Mouse (Mus musculus): ENCODE measurements at regions not wholly inside any gene's neighbourhood (a gene's known extent, or its start where the extent isn't known, plus 50 kb on each side); places are given as distances from the start of the nearest gene placed in this dataset.

- WGBS = 58% methylated on average over 2 of the region's 2 CpGs
- Histone ChIP-seq H3K27me3 (replicated peaks; ENCODE audit: control insufficient read depth, insufficient read depth, low read length) (no peaks in the 10 kb centered on the region), H3K36me3 (ENCODE audit: control insufficient read depth, insufficient read depth, low read length) (no peaks in the 10 kb centered on the region), H3K4me1 (ENCODE audit: control insufficient read depth, insufficient read depth, low read length) (no peaks in the 10 kb centered on the region), H3K4me3 (ENCODE audit: insufficient read depth, low read depth, low read length) (no peak overlapping the region), H3K27ac (ENCODE audit: insufficient read depth, low read depth, low read length) (no peak overlapping the region)
- TF ChIP-seq CTCF (conservative IDR thresholded peaks at IDR 0.05; ENCODE audit: insufficient read depth, insufficient read length, low read depth, low read length) (no peak), POLR2A (IDR thresholded peaks at IDR 0.05; ENCODE audit: low read depth, low read length) (no peak)
- DNase-seq = no peak
These were observed 251.0 kb downstream of the Cxxc4 start for GRCm38 (mm10) chr3:134487280-134487679.

DNA sequence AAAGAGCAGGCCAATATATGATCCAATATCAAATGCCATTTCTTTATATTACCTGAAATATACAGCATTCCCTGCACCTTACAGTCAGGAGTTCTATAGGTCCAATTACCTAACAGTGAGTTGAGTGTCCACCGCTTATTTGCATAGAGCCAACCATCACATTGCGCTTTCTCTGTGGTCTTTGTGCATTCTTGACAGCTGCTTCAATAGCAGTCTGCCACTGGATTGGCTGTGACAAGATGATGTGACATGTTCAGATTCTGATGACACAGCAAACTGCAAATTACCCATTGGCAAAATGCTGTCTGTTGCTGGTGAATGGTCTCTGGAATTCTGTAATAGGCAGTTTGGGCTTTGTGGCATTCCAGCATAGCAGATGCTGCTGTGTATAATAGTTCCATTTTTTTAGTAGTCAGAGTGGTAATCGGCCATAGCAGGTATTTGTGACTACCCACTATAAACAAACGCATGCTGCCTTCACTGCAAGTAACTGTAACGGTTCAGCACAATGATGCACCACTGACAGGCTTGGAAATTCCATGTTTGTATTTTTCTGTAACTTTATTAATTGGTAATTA lies 253.8 kb downstream of the Cxxc4 start:
- TF ChIP-seq CTCF (conservative IDR thresholded peaks at IDR 0.05; ENCODE audit: insufficient read depth, insufficient read length, low read depth, low read length) (no peak), POLR2A (IDR thresholded peaks at IDR 0.05; ENCODE audit: low read depth, low read length) (no peak)
- WGBS = 92% methylated on average over 5 of the region's 5 CpGs
- Histone ChIP-seq H3K4me1 (ENCODE audit: control insufficient read depth, insufficient read depth, low read length) (no peaks in the 10 kb centered on the region), H3K27ac (ENCODE audit: insufficient read depth, low read depth, low read length) (no peak overlapping the region), H3K4me3 (ENCODE audit: insufficient read depth, low read depth, low read length) (no peak overlapping the region), H3K36me3 (ENCODE audit: control insufficient read depth, insufficient read depth, low read length) (no peaks in the 10 kb centered on the region), H3K27me3 (replicated peaks; ENCODE audit: control insufficient read depth, insufficient read depth, low read length) (no peaks in the 10 kb centered on the region)
- no peak for DNase-seq

- DNase-seq = no peak
- no peak for TF ChIP-seq CTCF (conservative IDR thresholded peaks at IDR 0.05; ENCODE audit: insufficient read depth, insufficient read length, low read depth, low read length)
- TF ChIP-seq POLR2A (IDR thresholded peaks at IDR 0.05; ENCODE audit: low read depth, low read length) = no peak
- Histone ChIP-seq H3K4me1 (ENCODE audit: control insufficient read depth, insufficient read depth, low read length) (no peaks in the 10 kb centered on the region), H3K36me3 (ENCODE audit: control insufficient read depth, insufficient read depth, low read length) (no peaks in the 10 kb centered on the region), H3K27me3 (replicated peaks; ENCODE audit: control insufficient read depth, insufficient read depth, low read length) (no peaks in the 10 kb centered on the region), H3K27ac (ENCODE audit: insufficient read depth, low read depth, low read length) (no peak overlapping the region), H3K4me3 (ENCODE audit: insufficient read depth, low read depth, low read length) (no peak overlapping the region)
- 75% methylated on average over 6 of the region's 6 CpGs for WGBS
These were observed 273.4 kb downstream of the Cxxc4 start for GRCm38 (mm10) chr3:134509702-134510101.

- Histone ChIP-seq H3K36me3 (ENCODE audit: control insufficient read depth, insufficient read depth, low read length) (no peaks in the 10 kb centered on the region), H3K4me1 (ENCODE audit: control insufficient read depth, insufficient read depth, low read length) (no peaks in the 10 kb centered on the region), H3K27ac (ENCODE audit: insufficient read depth, low read depth, low read length) (no peak overlapping the region), H3K27me3 (replicated peaks; ENCODE audit: control insufficient read depth, insufficient read depth, low read length) (no peaks in the 10 kb centered on the region), H3K4me3 (ENCODE audit: insufficient read depth, low read depth, low read length) (no peak overlapping the region)
- TF ChIP-seq POLR2A (IDR thresholded peaks at IDR 0.05; ENCODE audit: low read depth, low read length) = no peak
- TF ChIP-seq CTCF (conservative IDR thresholded peaks at IDR 0.05; ENCODE audit: insufficient read depth, insufficient read length, low read depth, low read length) = no peak
- 82% methylated on average over 5 of the region's 5 CpGs for WGBS
- no peak for DNase-seq
These were observed 289.5 kb downstream of the Cxxc4 start for GRCm38 (mm10) chr3:134525795-134526194.

DNA sequence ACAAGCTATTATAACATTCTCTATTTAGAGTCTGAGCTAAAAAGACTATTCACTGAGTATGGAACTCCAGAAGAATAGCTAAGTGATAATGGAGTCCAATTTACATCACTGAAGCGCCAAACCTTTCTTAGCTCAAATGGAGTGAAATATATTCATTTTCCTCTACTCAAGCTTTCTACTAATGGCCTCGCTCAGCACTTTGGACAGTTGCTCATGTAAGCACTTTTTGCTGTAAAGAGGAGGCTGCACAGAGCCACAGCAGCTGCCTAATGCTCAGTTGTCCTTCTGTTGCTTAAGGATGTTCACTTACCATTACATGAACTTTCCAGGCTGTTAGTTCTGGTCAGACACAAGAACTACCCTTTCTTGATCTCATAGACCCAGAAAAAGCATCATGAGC lies 268.7 kb upstream of the Tacr3 start:
- H3K4me3 ChIP-seq (ENCODE audit: insufficient read depth, low read depth, low read length) = no peak overlapping the region
- no peaks in the 10 kb centered on the region for H3K36me3 ChIP-seq (ENCODE audit: control insufficient read depth, insufficient read depth, low read length)
- no peak for TF ChIP-seq CTCF (conservative IDR thresholded peaks at IDR 0.05; ENCODE audit: insufficient read depth, insufficient read length, low read depth, low read length)
- no peak for TF ChIP-seq POLR2A (IDR thresholded peaks at IDR 0.05; ENCODE audit: low read depth, low read length)
- DNase-seq = no peak
- WGBS = 80% methylated on average over 2 of the region's 2 CpGs
- no peaks in the 10 kb centered on the region for H3K27me3 ChIP-seq (replicated peaks; ENCODE audit: control insufficient read depth, insufficient read depth, low read length)
- H3K27ac ChIP-seq (ENCODE audit: insufficient read depth, low read depth, low read length) = no peak overlapping the region
- H3K4me1 ChIP-seq (ENCODE audit: control insufficient read depth, insufficient read depth, low read length) = no peaks in the 10 kb centered on the region

- no peak overlapping the region for H3K27ac ChIP-seq (ENCODE audit: insufficient read depth, low read depth, low read length)
- no peaks in the 10 kb centered on the region for H3K4me1 ChIP-seq (ENCODE audit: control insufficient read depth, insufficient read depth, low read length)
- H3K27me3 ChIP-seq (replicated peaks; ENCODE audit: control insufficient read depth, insufficient read depth, low read length) = no peaks in the 10 kb centered on the region
- TF ChIP-seq CTCF (conservative IDR thresholded peaks at IDR 0.05; ENCODE audit: insufficient read depth, insufficient read length, low read depth, low read length) = no peak
- no peak for TF ChIP-seq POLR2A (IDR thresholded peaks at IDR 0.05; ENCODE audit: low read depth, low read length)
- no peak for DNase-seq
- H3K36me3 ChIP-seq (ENCODE audit: control insufficient read depth, insufficient read depth, low read length) = no peaks in the 10 kb centered on the region
- no peak overlapping the region for H3K4me3 ChIP-seq (ENCODE audit: insufficient read depth, low read depth, low read length)
- 90% methylated on average over 3 of the region's 3 CpGs for WGBS
These were observed 250.0 kb upstream of the Tacr3 start for GRCm38 (mm10) chr3:134578759-134579158.

GRCm38 (mm10) chr3:134588630-134589029 lies 240.2 kb upstream of the Tacr3 start:
- Histone ChIP-seq H3K4me1 (ENCODE audit: control insufficient read depth, insufficient read depth, low read length) (no peaks in the 10 kb centered on the region), H3K27ac (ENCODE audit: insufficient read depth, low read depth, low read length) (no peak overlapping the region), H3K36me3 (ENCODE audit: control insufficient read depth, insufficient read depth, low read length) (no peaks in the 10 kb centered on the region), H3K4me3 (ENCODE audit: insufficient read depth, low read depth, low read length) (no peak overlapping the region), H3K27me3 (replicated peaks; ENCODE audit: control insufficient read depth, insufficient read depth, low read length) (no peaks in the 10 kb centered on the region)
- WGBS = 21% methylated on average over 2 of the region's 2 CpGs
- no peak for DNase-seq
- TF ChIP-seq CTCF (conservative IDR thresholded peaks at IDR 0.05; ENCODE audit: insufficient read depth, insufficient read length, low read depth, low read length) = no peak
- no peak for TF ChIP-seq POLR2A (IDR thresholded peaks at IDR 0.05; ENCODE audit: low read depth, low read length)

Measured in kidney, adult 2 months (tissue).